Mouse (Mus musculus) lung, postnatal 0 days (tissue): ENCODE measurements around the gene Srp9.

Experiments
- CTCF ChIP-seq: IDR thresholded peaks from 2 replicates; pipeline ENCODE4 v1.5.1; 2016; ENCODE audit warnings: antibody characterized with exemption, mild to moderate bottlenecking
- EP300 ChIP-seq: IDR thresholded peaks from 2 replicates; pipeline ENCODE4 v1.6.1; 2016; ENCODE audit warnings: antibody characterized with exemption, mild to moderate bottlenecking, control low read depth

DNA sequence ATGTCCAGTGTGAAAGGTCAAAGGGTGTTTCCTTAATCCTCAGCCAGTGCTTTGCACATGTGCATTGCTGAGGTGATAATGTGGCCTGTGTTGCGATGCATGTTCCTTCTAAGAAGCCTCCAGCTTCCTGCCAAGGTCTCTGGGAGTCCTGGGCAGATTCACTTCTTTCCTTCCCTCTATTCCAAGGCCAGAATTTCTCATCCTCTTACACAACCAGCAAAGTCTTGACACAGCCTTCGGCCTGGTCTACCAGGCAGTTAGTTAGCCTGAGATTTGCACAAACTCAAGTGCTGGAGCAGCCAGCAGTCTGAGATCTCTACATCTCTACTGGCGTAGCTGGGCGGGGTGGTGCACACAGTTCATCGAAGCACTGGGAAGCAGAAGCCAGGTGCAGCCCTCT lies 27.8 kb upstream of the Srp9 start:
- TF ChIP-seq CTCF: no peak
- no peak for TF ChIP-seq EP300
